27 mouse cellular contexts compared by ENCODE assay signal in the genomic region with DNA sequence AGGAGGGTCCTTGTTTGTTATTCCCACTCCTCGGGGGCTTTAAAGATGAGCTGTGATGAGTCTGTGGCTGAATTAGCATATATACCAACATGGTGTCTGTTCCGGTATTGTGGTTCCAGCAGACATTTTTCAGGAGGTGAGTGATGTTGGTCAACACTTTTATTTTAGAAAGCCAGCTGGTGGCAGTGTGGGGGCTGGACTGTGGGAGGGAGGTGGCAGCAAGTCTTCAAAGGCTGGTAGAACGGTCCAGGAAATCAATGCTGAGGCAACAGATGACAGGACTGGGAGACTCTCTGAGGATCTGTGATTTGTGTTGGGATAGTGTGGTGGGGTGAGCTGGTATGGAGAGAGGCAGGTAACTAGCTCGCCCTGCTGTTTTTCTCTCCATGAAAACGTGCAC. TPM values are rescaled to one million over a fixed set of nuclear protein-coding genes. Genes with fewer than 3 reads are reported as not detected.
DNase-seq lines count a peak whose midpoint lies in the region; ATAC-seq lines count a peak whose summit lies in the region.
"Had no signal": no experiment of that assay in that cellular context is flagged by ENCODE, and none has a peak within 500 bp of the region (broad histone marks: within the 10 kb centered on the region; RNA-seq: fewer than 3 reads in every experiment).

No protein-coding gene starts in this region.

- H3K4me3 ChIP-seq in heart, embryonic 10.5 days: no peak overlapping the region
- H3K4me3 ChIP-seq: embryonic facial prominence, embryonic 13.5 days; forebrain, embryonic 10.5 days; heart, embryonic 15.5 days; intestine, embryonic 15.5 days; liver, embryonic 12.5 days; midbrain, embryonic 12.5 days; neural tube, embryonic 13.5 days had no signal

- no peak overlapping the region for H3K27ac ChIP-seq in heart, embryonic 10.5 days
- H3K27ac ChIP-seq: embryonic facial prominence, embryonic 13.5 days; forebrain, embryonic 10.5 days; heart, embryonic 15.5 days; hindbrain, postnatal 0 days; intestine, embryonic 15.5 days; liver, embryonic 12.5 days; midbrain, embryonic 12.5 days; neural tube, embryonic 13.5 days had no signal

- no peak for DNase-seq in frontal cortex, postnatal 10 days (ENCODE audit: low spot score in 2 of 2)
- peak; percentile 40 for DNase-seq in layer of hippocampus, adult 9-11 months
- no peak for DNase-seq in layer of hippocampus, adult 11-12 months (ENCODE audit: low spot score)
- DNase-seq in right cerebral cortex, adult 2 months (ENCODE audit: low spot score in 2 of 2): peak; percentile 81 to 82
- DNase-seq in right cerebral cortex, postnatal 10 days (ENCODE audit: low spot score in 2 of 2): no peak
- DNase-seq in telencephalon, adult 2 months (ENCODE audit: low read depth, low spot score): peak; percentile 79
- DNase-seq in heart, embryonic 10.5 days (ENCODE audit: low spot score): no peak
- DNase-seq: adrenal gland, adult 8-10 months; cerebellum, adult 11 months; cerebellum, adult 9-10 months; cerebellum, postnatal 36 days; gastrocnemius, postnatal 14 days; kidney, adult 2 months; kidney, postnatal 36 days; liver, postnatal 0 days; lung, postnatal 36 days had no signal

- peaks cover 40% of the 10 kb centered on the region for H3K4me1 ChIP-seq in heart, embryonic 10.5 days
- H3K4me1 ChIP-seq: liver, embryonic 12.5 days had no signal

- no peaks in the 10 kb centered on the region for H3K27me3 ChIP-seq in heart, embryonic 10.5 days (ENCODE audit: insufficient read depth, poor library complexity, severe bottlenecking)
- H3K27me3 ChIP-seq: CH12.LX; embryonic facial prominence, embryonic 13.5 days; heart, embryonic 15.5 days; intestine, embryonic 15.5 days; liver, embryonic 12.5 days; midbrain, embryonic 12.5 days; neural tube, embryonic 13.5 days had no signal

- H3K36me3 ChIP-seq in heart, embryonic 10.5 days: no peaks in the 10 kb centered on the region
- H3K36me3 ChIP-seq: embryonic facial prominence, embryonic 13.5 days; forebrain, embryonic 10.5 days; heart, embryonic 15.5 days; intestine, embryonic 15.5 days; liver, embryonic 12.5 days; midbrain, embryonic 12.5 days; neural tube, embryonic 13.5 days had no signal

- no peaks in the 10 kb centered on the region for H3K9me3 ChIP-seq in heart, embryonic 10.5 days
- H3K9me3 ChIP-seq: embryonic facial prominence, embryonic 13.5 days; forebrain, embryonic 10.5 days; heart, embryonic 15.5 days; intestine, embryonic 15.5 days; liver, embryonic 12.5 days; midbrain, embryonic 12.5 days; neural tube, embryonic 13.5 days had no signal

- ATAC-seq in frontal cortex, adult (ENCODE audit: low TSS enrichment): peak; percentile 27; the same call in 1 of the 2 replicates
- ATAC-seq: forebrain, embryonic 16.5 days; hindbrain, postnatal 0 days; intestine, embryonic 15.5 days; liver, embryonic 12.5 days; liver, postnatal 0 days had no signal

- 73% methylated on average over 5 of the region's 5 CpGs for WGBS in heart, embryonic 10.5 days

RNA-seq across cellular contexts. Expression of a gene that starts 39.9 kb away (rescaled TPM):
- 6.3 and 7.0 TPM in 2 replicates for polyA plus RNA-seq in heart, embryonic 10.5 days (2016; fragmentation: Nextera tagmentation; extraction: Ambion mirVana)

Comparison
In these comparisons a context has a peak if more than half of its experiments do, and no peak if none do; other contexts are left out.
1. DNase-seq: peak in layer of hippocampus, adult 9-11 months (single experiment), right cerebral cortex, adult 2 months (2 of 2) and telencephalon, adult 2 months (single experiment); none in frontal cortex, postnatal 10 days (0 of 2), layer of hippocampus, adult 11-12 months (single experiment), right cerebral cortex, postnatal 10 days (0 of 2) and heart, embryonic 10.5 days (single experiment).